Mouse (Mus musculus) spleen, adult 2 months (tissue): ENCODE results near the gene Stxbp4.

Experiments
- CTCF ChIP-seq: fragments of 200-500 bp; IDR thresholded peaks from 2 replicates; pipeline ENCODE4 v1.5.1; 2011; ENCODE audit warnings: mild to moderate bottlenecking, inconsistent platforms; ENCODE audit not compliant: insufficient read depth, insufficient read length, insufficient replicate concordance; ENCODE audit errors: extremely low read depth
- POLR2A ChIP-seq: fragments of 200-500 bp; IDR thresholded peaks from 2 replicates; pipeline ENCODE4 v1.6.1; 2011; ENCODE audit warnings: low read depth, low read length, inconsistent platforms

DNA sequence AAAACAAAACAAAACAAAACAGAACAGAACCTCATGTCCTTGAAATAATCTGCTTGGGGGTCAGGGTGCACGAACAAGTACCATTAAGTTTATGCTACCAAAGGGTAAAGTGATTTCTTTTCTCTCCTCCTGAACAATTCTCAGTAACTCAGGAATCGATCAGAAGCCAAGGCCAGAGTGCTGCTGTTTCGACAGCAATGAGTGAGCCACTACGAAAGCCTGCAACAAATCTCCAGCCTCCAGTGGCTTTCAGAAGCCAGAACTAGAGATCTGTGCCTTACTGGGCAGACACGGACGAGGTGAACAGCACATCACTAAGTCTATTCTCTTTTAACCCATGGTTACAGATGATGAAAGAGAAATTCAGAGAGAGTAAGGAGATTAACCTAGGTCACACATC, 47.3 kb upstream of the Stxbp4 start:
- TF ChIP-seq CTCF (no peak), POLR2A (no peak)
